Mouse (Mus musculus) embryonic facial prominence, embryonic 13.5 days (tissue): ENCODE measurements around the gene Irf1. TPM values are rescaled to one million over a fixed set of nuclear protein-coding genes. Genes with fewer than 3 reads are reported as not detected.

ENCODE experiments used
- ATAC-seq: fragments of 200-750 bp; cut with Nextera tagmentation; 2 replicates; pipeline ENCODE4 v1.8.0; 2017; ENCODE audit warnings: low read depth; ENCODE audit not compliant: insufficient number of reproducible peaks, insufficient read depth, low FRiP score, low TSS enrichment
- H3K27ac ChIP-seq: fragments of 300-500 bp; sonication (generic); 2 replicates; pipeline ENCODE4 v1.5.1; 2015; ENCODE audit warnings: moderate library complexity, mild to moderate bottlenecking, inconsistent platforms
- H3K27me3 ChIP-seq: fragments of 300-500 bp; sonication (generic); 2 replicates; pipeline ENCODE4 v1.6.1; 2015; ENCODE audit warnings: mild to moderate bottlenecking, inconsistent platforms
- H3K36me3 ChIP-seq: fragments of 300-500 bp; sonication (generic); 2 replicates; pipeline ENCODE4 v1.6.1; 2015; ENCODE audit warnings: mild to moderate bottlenecking, inconsistent platforms
- H3K4me1 ChIP-seq: fragments of 300-500 bp; sonication (generic); 2 replicates; pipeline ENCODE4 v1.6.1; 2015; ENCODE audit warnings: inconsistent platforms
- H3K4me2 ChIP-seq: fragments of 300-500 bp; sonication (generic); 2 replicates; pipeline ENCODE4 v1.6.1; 2015; ENCODE audit warnings: moderate library complexity, mild to moderate bottlenecking, inconsistent platforms
- H3K4me3 ChIP-seq: fragments of 300-500 bp; sonication (generic); 2 replicates; pipeline ENCODE4 v1.5.1; 2015; ENCODE audit warnings: mild to moderate bottlenecking, inconsistent platforms
- H3K9ac ChIP-seq: fragments of 300-500 bp; sonication (generic); 2 replicates; pipeline ENCODE4 v1.6.1; 2015; ENCODE audit warnings: mild to moderate bottlenecking, inconsistent platforms
- H3K9me3 ChIP-seq: fragments of 300-500 bp; sonication (generic); 2 replicates; pipeline ENCODE4 v1.6.1; 2016; ENCODE audit warnings: inconsistent platforms
- WGBS: fragments of 180-500 bp; shearing (Covaris S2); methylation state at CpG from one replicate; pipeline ENCODE4 v1.1.7; 2015; ENCODE audit warnings: mixed read lengths; 5-methylcytosine and 5-hydroxymethylcytosine counted together
- polyA plus RNA-seq: library from polyadenylated mRNA; unstranded; fragments of >200 nt; fragmentation: Nextera tagmentation; extraction: Ambion mirVana; gene quantifications from 2 replicates; pipeline ENCODE4 v1.2.1, GENCODE M21; 2015

Irf1 gene
- polyA plus RNA-seq, 1 experiment from 2014 or later, result 9.5 TPM

GRCm38 (mm10) chr11:53786058-53787031, 16.5 kb downstream of the Irf1 start:
- no peaks in the 10 kb centered on the region for H3K9me3 ChIP-seq
- H3K9ac ChIP-seq, result no peak overlapping the region
- no peak overlapping the region for H3K4me2 ChIP-seq
- WGBS, result 85% methylated on average over 13 of the region's 13 CpGs
- no peak overlapping the region for H3K4me3 ChIP-seq
- H3K27ac ChIP-seq, result no peak overlapping the region
- no peak for ATAC-seq
- H3K4me1 ChIP-seq, result no peaks in the 10 kb centered on the region
- H3K27me3 ChIP-seq, result no peaks in the 10 kb centered on the region
- H3K36me3 ChIP-seq, result no peaks in the 10 kb centered on the region

DNA sequence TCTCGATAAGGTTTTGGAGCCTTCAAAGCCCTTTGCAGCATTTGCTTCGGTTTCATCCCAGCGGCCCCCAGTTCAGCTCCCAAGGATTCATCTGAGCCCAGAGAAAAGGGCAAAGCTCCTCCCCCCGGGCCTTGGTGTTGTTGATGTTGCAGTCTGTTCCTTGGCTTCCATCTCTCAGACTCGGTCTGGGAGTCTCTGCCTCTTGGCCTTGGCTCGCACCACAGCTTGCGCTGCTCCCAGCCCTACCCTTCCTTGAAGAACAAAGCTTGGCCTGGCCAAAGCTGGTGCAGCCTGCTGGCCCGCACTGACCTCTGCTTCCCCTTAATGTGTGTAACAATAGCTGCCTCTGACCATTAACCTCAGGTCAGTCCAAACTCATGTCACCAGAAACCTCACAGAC, 18.4 kb downstream of the Irf1 start:
- Histone ChIP-seq H3K9ac (no peak overlapping the region), H3K9me3 (no peaks in the 10 kb centered on the region), H3K27me3 (no peaks in the 10 kb centered on the region), H3K4me3 (no peak overlapping the region), H3K36me3 (no peaks in the 10 kb centered on the region), H3K4me1 (0 out of 2 replicates have a peak, but pooled peaks cover 4% of the 10 kb centered on the region), H3K4me2 (no peak overlapping the region), H3K27ac (no peak overlapping the region)
- WGBS, result 70% methylated on average over 8 of the region's 8 CpGs
- no peak for ATAC-seq

GRCm38 (mm10) chr11:53789277-53789676, 19.5 kb downstream of the Irf1 start:
- no peaks in the 10 kb centered on the region for H3K9me3 ChIP-seq
- no peaks in the 10 kb centered on the region for H3K27me3 ChIP-seq
- no peak overlapping the region for H3K27ac ChIP-seq
- no peak overlapping the region for H3K4me2 ChIP-seq
- no peaks in the 10 kb centered on the region for H3K36me3 ChIP-seq
- H3K4me1 ChIP-seq, result 0 out of 2 replicates have a peak, but pooled peaks cover 4% of the 10 kb centered on the region
- no peak overlapping the region for H3K9ac ChIP-seq
- no peak overlapping the region for H3K4me3 ChIP-seq
- ATAC-seq, result no peak
- WGBS, result 68% methylated on average over 3 of the region's 3 CpGs

- 37% methylated on average over 3 of the region's 3 CpGs for WGBS
- Histone ChIP-seq H3K9ac (no peak overlapping the region), H3K4me1 (peaks cover 30% of the 10 kb centered on the region), H3K36me3 (no peaks in the 10 kb centered on the region), H3K4me2 (no peak overlapping the region), H3K27ac (0 out of 2 replicates have a peak overlapping the region, but pooled peaks have one; percentile 16), H3K9me3 (no peaks in the 10 kb centered on the region), H3K27me3 (no peaks in the 10 kb centered on the region), H3K4me3 (no peak overlapping the region)
- ATAC-seq, result no peak
Observed at GRCm38 (mm10) chr11:53792986-53793385, 23.2 kb downstream of the Irf1 start.

DNA sequence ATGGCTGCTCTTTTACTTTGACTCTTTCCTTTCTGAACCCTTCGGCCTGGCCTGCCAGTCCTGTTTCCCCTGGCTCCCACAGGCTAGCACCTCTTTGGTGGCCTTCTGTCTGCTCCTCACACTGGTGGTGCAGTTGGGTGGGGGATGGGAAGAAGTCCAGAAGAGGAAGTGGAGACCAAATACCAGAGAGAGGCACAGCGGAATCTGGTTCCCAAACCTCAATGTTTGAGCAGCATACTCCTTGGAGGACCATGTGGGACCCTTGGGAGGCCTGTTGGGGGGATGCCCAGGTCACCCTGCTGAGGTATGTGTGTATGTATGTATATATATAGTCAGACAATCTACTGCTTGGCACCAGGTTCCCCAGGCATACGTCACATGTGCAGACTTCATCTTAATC, 24.2 kb downstream of the Irf1 start:
- Histone ChIP-seq H3K4me2 (no peak overlapping the region), H3K27ac (no peak overlapping the region), H3K27me3 (no peaks in the 10 kb centered on the region), H3K4me1 (peaks cover 30% of the 10 kb centered on the region), H3K9ac (no peak overlapping the region), H3K4me3 (no peak overlapping the region), H3K9me3 (no peaks in the 10 kb centered on the region), H3K36me3 (no peaks in the 10 kb centered on the region)
- WGBS, result 74% methylated on average over 3 of the region's 3 CpGs
- ATAC-seq, result no peak

DNA sequence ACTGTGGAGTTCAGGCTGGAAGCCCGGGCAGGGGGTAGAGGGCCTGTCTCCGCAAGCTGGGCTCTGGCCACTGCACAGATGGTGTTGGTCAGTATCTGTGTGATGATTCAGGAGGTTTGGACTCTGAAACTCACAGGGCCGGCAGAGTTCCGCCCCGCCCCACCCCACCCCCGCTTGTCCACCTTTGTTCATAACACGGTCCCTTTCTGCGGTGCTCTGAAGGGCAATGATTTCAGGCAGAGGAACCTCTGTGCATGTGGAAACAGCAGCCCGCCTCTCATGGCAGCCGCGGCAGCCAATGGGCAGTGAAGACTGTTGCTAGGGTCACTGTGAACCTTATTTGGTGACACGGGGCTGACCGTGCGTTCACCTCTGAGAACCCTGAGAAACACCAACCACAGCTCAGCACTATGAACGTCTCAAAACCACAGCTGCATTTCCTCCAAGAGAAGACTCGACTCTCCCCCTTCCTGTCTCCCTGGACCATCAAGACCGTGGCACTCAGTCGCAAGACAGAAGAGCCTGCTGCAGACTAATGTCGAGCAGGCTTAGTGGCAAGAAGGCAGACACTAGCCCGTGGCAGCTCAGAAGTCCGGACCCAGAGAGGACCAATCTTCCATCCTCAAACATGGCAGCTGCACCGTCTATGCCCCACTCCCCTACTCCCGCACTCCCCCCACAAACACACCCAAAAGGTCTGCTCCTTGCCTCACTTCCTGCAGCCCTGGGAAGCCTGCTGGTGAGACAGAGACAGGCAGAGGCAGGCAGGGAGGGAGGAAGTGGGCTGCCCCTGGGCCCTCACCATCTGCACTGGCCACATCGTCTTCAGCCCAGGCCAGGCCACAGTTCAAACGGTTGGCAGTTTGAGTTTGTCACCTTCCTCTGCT, 25.1 kb downstream of the Irf1 start:
- Histone ChIP-seq H3K27me3 (no peaks in the 10 kb centered on the region), H3K4me3 (no peak overlapping the region), H3K9me3 (no peaks in the 10 kb centered on the region), H3K4me1 (peaks cover 30% of the 10 kb centered on the region), H3K9ac (no peak overlapping the region), H3K4me2 (no peak overlapping the region), H3K36me3 (no peaks in the 10 kb centered on the region), H3K27ac (no peak overlapping the region)
- no peak for ATAC-seq
- 66% methylated on average over 25 of the region's 25 CpGs for whole genome bisulfite sequencing

GRCm38 (mm10) chr11:53795813-53796212, 26.0 kb downstream of the Irf1 start:
- H3K9me3 ChIP-seq, result no peaks in the 10 kb centered on the region
- ATAC-seq, result no peak
- H3K4me3 ChIP-seq, result no peak overlapping the region
- no peaks in the 10 kb centered on the region for H3K36me3 ChIP-seq
- H3K27ac ChIP-seq, result no peak overlapping the region
- H3K4me1 ChIP-seq, result peaks cover 30% of the 10 kb centered on the region
- H3K4me2 ChIP-seq, result no peak overlapping the region
- WGBS, result 56% methylated on average over 8 of the region's 8 CpGs
- no peak overlapping the region for H3K9ac ChIP-seq
- H3K27me3 ChIP-seq, result no peaks in the 10 kb centered on the region

DNA sequence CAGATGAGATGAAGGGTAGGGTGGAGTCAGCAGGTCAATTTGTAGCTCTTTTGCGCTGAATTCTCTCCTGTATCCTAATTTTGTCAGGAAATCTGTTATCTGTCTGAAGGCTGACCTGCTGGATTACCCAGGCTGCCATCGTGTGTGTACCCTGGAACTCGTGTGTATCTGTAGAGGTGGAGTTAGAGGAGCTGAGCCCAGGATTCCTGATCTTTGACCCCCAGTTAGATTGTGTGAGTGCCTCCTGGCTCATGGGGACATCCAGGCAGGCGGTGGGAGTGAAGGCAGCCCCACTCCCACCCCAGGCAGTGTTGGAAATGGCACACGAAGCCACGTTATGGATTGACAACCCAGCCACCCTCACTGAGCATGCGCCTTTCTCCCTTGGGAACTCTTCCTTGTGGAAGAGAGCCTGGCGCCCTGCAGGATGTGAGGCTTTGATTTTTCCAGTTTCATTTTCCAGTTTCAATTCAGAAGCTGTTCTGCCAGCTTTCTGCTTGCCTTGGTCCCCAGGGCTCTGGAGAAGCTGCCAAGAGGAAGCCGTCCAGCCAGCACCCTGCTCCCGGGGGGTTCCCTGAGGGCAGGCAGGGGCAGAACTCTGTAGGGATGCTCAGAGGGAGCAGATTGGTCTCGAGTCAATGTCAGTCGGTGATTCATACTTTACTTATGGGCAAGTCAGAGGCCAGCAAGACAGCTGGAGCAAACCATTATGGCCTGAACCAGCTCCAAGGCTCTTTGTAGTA, 26.8 kb downstream of the Irf1 start:
- no peaks in the 10 kb centered on the region for H3K36me3 ChIP-seq
- H3K9me3 ChIP-seq, result no peaks in the 10 kb centered on the region
- ATAC-seq, result no peak
- no peak overlapping the region for H3K4me3 ChIP-seq
- peaks cover 30% of the 10 kb centered on the region for H3K4me1 ChIP-seq
- H3K27me3 ChIP-seq, result no peaks in the 10 kb centered on the region
- no peak overlapping the region for H3K4me2 ChIP-seq
- WGBS, result 51% methylated on average over 12 of the region's 12 CpGs
- 0 out of 2 replicates have a peak overlapping the region, but pooled peaks have one; percentile 21 for H3K9ac ChIP-seq
- H3K27ac ChIP-seq, result no peak overlapping the region

DNA sequence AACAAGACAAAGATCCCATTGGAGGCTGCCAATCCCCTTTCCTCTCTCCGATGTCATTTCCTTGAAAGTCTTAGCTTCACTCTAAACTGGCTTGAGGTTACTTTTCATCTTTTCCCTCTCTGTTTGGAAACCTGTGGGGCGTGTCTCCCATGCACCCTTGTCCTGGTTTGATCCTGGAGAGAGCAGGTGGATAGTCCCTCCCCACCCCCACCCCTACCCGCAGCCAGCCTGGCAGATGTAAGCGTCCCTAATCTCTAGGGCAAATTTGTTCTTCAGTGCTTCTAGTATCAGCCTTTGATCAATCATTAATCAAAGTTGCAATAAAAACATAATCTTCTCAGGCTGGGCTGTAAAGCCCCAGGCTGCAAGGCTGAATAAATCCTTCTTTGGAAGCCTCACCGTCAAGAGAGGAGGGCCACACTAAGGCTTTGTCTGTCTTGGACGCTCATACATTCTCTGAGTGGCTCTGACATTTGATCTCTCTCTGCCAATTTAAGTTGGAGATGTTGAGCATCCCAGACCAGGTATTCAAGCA, 27.6 kb downstream of the Irf1 start:
- no peaks in the 10 kb centered on the region for H3K36me3 ChIP-seq
- H3K4me1 ChIP-seq, result peaks cover 30% of the 10 kb centered on the region
- H3K9ac ChIP-seq, result no peak overlapping the region
- no peak overlapping the region for H3K27ac ChIP-seq
- no peaks in the 10 kb centered on the region for H3K27me3 ChIP-seq
- ATAC-seq, result no peak
- no peaks in the 10 kb centered on the region for H3K9me3 ChIP-seq
- no peak overlapping the region for H3K4me2 ChIP-seq
- 43% methylated on average over 6 of the region's 6 CpGs for WGBS
- H3K4me3 ChIP-seq, result no peak overlapping the region

GRCm38 (mm10) chr11:53798041-53798711, 28.4 kb downstream of the Irf1 start:
- 93% methylated on average over 10 of the region's 10 CpGs for WGBS
- Histone ChIP-seq H3K4me1 (peaks cover 27% of the 10 kb centered on the region), H3K4me2 (no peak overlapping the region), H3K36me3 (no peaks in the 10 kb centered on the region), H3K27me3 (no peaks in the 10 kb centered on the region), H3K27ac (no peak overlapping the region), H3K9ac (no peak overlapping the region), H3K9me3 (no peaks in the 10 kb centered on the region), H3K4me3 (no peak overlapping the region)
- no peak for ATAC-seq
